Mouse (Mus musculus): ENCODE data around the gene Eya3.
A peak's percentile ranks its signal among the peaks of the same experiment; 100 is the strongest.
"Not testable (repeated sequence)": the region's sequence is repeated elsewhere in the genome, so short reads cannot be mapped to it uniquely, and the experiment has no call there.

Gene Eya3

GRCm38 (mm10) chr4:132647439-132647838 lies 8.7 kb downstream of the Eya3 start:
- no peak for DNase-seq (ENCODE audit: low spot score in 2 of 2)

DNA sequence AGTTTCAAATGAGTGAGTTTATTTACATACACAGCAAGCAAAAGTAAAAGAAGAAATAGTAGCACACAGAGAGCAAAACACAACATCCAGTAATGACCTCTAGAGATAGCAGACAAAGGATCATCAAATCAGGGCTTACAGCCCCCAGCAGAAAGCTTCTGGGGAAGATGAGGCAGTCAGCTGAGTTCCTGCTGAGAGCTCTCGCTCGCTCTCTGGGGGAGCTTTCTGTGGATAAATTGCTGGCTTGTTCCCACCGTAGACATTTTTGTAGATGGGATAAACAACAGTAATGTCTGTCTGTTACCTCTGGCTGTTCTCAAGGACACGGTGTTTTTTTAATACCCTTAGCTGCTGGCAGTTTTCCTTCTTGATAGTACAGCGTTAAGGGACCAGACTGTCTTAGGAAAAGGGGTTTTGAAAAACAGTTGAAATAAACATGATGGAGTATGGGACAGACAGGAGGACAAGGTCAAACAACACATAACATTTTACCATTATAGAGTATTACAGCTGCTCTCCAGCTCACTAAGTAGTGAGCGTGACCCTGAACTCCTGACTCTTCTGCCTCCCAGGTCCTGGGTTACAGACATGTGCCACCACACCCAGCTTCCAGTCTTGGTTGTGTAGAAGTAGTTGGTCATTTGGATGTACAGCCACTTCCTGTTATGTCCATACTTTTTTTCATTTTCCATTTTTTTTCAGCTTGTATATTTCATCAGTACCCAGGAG lies 10.6 kb downstream of the Eya3 start:
- DNase-seq (ENCODE audit: low spot score in 2 of 2): no peak

DNA sequence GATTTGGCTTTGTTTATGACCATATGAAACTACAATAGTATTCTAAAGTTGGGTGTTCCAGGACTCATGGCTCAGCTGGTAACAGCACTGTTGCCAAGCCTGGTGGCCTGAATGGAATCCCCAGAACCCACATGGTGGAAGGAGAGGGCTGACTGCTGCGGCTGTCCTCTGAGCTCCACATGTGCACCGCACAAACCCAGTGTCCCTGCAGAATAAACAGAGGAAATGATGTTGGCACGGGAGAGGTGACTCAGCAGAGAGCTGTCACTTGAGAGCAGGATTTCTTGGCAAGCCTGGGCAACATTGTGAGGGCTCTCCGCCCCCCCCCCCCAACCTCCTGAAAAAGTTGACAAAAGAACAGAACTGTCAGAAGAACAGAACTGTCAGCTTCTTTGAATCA lies 14.1 kb downstream of the Eya3 start:
- DNase-seq (ENCODE audit: low spot score in 2 of 2): peak; percentile 68 to 74

DNA sequence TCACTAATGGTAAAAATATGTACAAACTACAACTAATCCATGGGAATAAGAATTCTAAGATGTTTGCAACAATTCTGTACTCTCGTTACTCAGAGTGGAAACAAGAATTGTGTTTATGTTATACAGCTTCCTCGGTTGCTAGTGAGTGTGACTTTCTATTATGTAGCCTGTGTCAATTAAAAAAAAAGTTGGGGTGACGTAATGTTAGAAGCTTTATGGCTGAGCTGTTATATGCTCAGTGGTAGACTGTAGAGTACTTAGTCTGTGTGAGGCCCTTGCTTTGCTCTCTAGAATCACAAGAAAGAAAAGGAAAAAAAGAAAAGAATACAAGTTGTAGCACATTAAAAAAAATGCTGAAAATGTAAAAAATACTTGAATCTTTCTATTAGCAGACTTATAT lies 15.0 kb downstream of the Eya3 start:
- DNase-seq (ENCODE audit: low spot score in 2 of 2): no peak

DNA sequence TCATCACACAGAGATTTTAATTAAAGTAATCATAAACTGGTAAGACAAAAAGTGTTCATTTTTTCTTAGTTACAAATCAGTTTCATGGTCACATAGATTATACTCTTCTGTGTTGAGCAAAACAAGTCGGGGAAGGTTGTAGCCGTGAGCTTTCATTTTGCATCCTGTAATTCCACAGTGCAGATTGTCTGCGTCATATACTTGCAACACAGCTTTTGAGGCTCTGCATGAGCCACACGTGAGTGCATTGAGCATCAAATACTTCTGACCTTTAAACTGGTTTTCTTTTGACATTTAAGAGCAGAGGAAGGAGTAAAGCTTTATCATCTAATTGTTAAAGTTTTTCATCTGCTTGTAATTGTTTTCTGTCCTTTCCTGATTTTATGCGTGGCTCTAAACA lies 16.5 kb downstream of the Eya3 start:
- no peak for DNase-seq (ENCODE audit: low spot score in 2 of 2)

DNA sequence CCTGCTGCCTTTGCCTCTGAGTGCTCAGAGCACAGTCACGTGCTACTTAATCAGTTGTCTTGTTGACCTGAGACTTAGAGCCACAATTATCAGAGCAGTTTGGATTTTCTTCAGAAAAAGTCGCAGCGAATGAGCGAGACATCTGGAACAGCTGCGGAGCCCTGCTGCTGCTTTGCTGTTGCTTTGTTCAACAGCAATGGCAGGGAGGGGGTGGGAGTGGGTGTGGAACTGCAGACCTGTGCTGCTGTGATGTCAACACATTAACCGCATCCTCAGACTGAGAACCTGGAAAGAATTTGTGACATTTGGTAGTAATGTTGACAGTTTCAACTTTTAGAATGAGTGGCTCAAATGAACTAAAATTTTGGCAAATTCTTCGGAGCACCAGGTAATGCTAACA lies 20.3 kb downstream of the Eya3 start:
- DNase-seq (ENCODE audit: low spot score in 2 of 2): no peak

DNA sequence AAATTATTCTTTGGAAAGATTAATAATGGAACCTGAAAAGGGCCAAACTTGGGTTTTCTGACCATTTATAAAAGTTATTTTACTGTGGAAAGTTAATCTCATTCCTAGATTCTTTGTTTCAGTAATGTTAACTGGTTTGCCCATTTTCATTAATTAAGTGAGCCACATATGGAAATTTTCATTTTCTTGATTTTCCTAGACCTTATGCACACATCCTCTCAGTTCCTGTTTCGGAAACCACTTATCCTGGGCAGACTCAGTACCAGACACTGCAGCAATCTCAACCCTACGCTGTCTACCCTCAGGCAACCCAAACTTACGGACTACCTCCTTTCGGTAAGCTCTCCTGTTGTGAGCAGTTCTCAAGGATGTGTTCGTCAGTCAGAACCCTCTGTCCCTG lies 33.9 kb downstream of the Eya3 start:
- DNase-seq (ENCODE audit: low spot score in 2 of 2): no peak

GRCm38 (mm10) chr4:132676771-132677539 lies 38.2 kb downstream of the Eya3 start:
- DNase-seq (ENCODE audit: low spot score in 2 of 2): peak in 1 of 2 experiments; percentile 16

- DNase-seq (ENCODE audit: low spot score in 2 of 2): no peak
Measured at GRCm38 (mm10) chr4:132689634-132690033, 50.8 kb downstream of the Eya3 start.

DNA sequence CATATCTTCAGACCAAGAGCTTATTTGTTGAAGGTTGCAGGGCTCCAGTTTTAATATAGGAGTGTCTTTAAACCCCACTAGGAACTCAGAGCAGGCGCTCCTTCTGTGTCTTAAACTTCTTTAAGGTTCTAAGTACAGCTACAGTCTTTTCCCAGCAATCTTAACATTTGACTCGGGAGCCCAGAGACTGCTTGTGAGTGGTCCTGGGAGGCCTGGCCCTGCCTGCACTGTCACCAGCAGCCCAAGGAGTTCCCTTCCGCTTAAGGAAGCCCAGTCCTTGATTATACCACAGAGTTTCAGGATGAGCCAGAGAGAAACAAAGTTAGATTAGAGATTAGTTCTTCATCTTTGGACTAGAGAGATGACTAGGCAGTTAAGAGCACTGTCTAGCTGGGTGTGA lies 54.6 kb downstream of the Eya3 start:
- no peak for DNase-seq (ENCODE audit: low spot score in 2 of 2)

DNA sequence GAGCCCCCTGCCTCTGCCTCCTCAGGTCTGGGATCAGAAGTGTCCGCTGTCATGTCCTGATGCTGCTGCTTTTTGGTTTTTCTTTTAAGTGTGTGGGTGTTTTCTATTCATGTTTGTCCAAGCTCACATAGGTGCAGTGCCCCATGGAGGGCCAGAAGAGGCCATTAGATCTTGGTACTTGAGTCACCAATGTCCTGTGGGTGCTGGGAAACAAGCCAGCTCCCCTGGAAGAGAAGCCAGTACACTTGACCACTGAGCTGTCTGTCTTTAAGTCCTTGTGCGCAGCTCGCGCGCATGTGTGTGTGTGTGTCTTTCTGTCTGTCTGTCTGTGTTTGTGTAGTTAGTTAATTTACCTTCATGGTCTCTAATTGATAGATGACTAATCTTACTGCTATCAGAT lies 63.3 kb downstream of the Eya3 start:
- no peak for DNase-seq (ENCODE audit: low spot score in 2 of 2)

- DNase-seq (ENCODE audit: low spot score in 2 of 2): no peak
Measured at GRCm38 (mm10) chr4:132706885-132707284, 68.1 kb downstream of the Eya3 start.

- no peak for DNase-seq (ENCODE audit: low spot score in 2 of 2)
Measured at GRCm38 (mm10) chr4:132713181-132713580, 74.4 kb downstream of the Eya3 start.

- DNase-seq (ENCODE audit: low spot score in 2 of 2): no peak
Measured at GRCm38 (mm10) chr4:132718251-132718650, 79.5 kb downstream of the Eya3 start.

DNA sequence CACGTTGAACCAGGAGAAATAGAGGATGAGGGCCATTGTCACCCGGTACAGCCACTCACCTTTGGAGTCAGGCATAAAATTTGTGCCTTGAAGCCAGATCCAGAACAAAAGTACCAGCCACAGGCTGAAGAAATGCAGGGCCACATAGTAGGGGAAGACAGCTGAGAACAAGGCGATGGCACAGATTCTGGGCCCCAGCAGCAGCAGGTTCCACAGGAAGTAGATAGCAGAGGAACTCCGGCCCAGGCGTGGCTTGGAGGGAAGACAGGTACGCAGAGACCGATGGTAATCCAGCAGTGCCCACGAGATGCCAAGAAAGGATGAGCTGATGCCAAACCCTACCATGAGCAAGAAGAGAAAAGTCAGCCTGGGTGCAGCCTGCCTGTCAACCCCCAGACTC lies 89.4 kb downstream of the Eya3 start:
- DNase-seq (ENCODE audit: low spot score in 2 of 2): no peak

- DNase-seq (ENCODE audit: low spot score in 2 of 2): no peak
Measured at GRCm38 (mm10) chr4:132731616-132732015, 92.8 kb downstream of the Eya3 start.

- DNase-seq (ENCODE audit: low spot score in 2 of 2): peak; percentile 88 to 89
Measured at GRCm38 (mm10) chr4:132732148-132732684, 93.4 kb downstream of the Eya3 start, which contains the start of gene Xkr8. Gene Xkr8 (minus strand): TSS chr4:132732546.

- DNase-seq (ENCODE audit: low spot score in 2 of 2): no peak
Measured at GRCm38 (mm10) chr4:132733071-132733770, 94.4 kb downstream of the Eya3 start.

- DNase-seq (ENCODE audit: low spot score in 2 of 2): no peak
Measured at GRCm38 (mm10) chr4:132734766-132735165, 96.0 kb downstream of the Eya3 start.

GRCm38 (mm10) chr4:132735389-132735788 lies 96.6 kb downstream of the Eya3 start:
- DNase-seq (ENCODE audit: low spot score in 2 of 2): no peak

GRCm38 (mm10) chr4:132735894-132736293 lies 97.1 kb downstream of the Eya3 start:
- no peak for DNase-seq (ENCODE audit: low spot score in 2 of 2)

DNA sequence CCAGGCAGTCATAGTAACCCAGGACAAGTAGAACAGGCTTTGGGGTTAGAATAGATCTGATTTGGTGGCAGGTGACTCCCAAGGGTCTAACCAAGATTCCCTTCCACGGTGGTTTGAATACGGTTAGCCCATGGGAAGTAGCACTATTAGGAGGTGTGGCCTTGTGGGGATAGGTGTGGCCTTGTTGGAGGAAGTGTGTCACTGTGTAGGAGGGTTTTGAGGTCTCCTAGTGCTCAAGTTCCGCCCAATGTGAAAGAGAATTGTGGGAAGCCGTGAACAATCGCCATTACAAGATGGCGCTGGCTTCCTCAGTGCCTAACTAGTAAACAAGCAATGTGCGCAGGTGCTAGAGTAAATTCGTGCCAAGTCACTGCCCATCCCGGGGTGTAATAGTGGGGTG lies 98.4 kb downstream of the Eya3 start:
- DNase-seq (ENCODE audit: low spot score in 2 of 2): not testable (repeated sequence)

Measured in heart, adult 9 months (tissue).